Mouse (Mus musculus): ENCODE results near the gene Lck.

DNA sequence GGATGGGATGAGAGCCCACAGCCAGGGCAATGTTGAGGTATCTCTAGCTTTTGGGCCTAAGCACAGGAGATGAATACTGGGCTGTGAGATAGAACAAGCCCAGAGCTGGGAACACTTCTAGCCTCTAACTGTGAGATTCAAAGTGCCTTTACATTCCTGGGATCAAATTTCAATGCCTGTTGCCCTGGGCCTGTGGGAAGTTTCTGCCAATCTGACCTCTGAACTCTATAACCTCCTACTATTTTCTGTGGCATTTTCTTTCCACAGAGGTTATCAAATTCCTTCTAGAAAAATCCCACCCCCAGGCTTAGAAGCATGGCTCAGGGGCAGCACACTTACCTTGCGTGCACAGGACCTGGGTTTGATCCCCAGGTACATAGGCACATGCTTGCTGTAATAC is 23.1 kb downstream of the Lck start:
- TF ChIP-seq USF1 (IDR thresholded peaks at IDR 0.05; ENCODE audit: low read depth) (no peak), MYOG (IDR thresholded peaks at IDR 0.05; ENCODE audit: control insufficient read depth in 1 of 3, insufficient read depth in 1 of 3, insufficient read length in 2 of 3, low read depth in 2 of 3) (no peak), POLR2A (IDR thresholded peaks at IDR 0.05; ENCODE audit: insufficient read length, low read depth) (no peak), E2F4 (IDR thresholded peaks at IDR 0.05; ENCODE audit: insufficient read depth) (no peak), POLR2AphosphoS2 (IDR thresholded peaks at IDR 0.05; ENCODE audit: insufficient read length, low read depth) (no peak), TCF12 (IDR thresholded peaks at IDR 0.05; ENCODE audit: insufficient read depth, poor library complexity, severe bottlenecking) (no peak), SRF (IDR thresholded peaks at IDR 0.05; ENCODE audit: control insufficient read depth, insufficient read length, low read depth) (no peak), MAX (IDR thresholded peaks at IDR 0.05; ENCODE audit: low read depth) (no peak)

Measured in myocyte (in vitro differentiated cells).